Mouse (Mus musculus) liver, adult 10 weeks (tissue): ENCODE results near the gene Pycr2. TPM values are rescaled to one million over a fixed set of nuclear protein-coding genes. Genes with fewer than 3 reads are reported as not detected.

ENCODE experiments used
- polyA plus RNA-seq: library from polyadenylated mRNA; stranded (reverse); fragments of 350-450 nt; fragmentation: Illumina TruSeq; extraction: RNeasy Lipid Tissue Mini Kit (QIAGEN cat#74804); gene quantifications from one replicate; pipeline ENCODE4 v1.2.3, GENCODE M21; 2014; ENCODE audit warnings: low read depth, low replicate concordance

The Pycr2 gene
- 0.50 TPM for polyA plus RNA-seq

GRCm38 (mm10) chr1:180904039-180904814, at the start of gene Pycr2:
Pycr2 (plus strand) TSS chr1:180904293.

GRCm38 (mm10) chr1:180892808-180893207, 11.3 kb upstream of the Pycr2 start, which contains the start of gene Lefty2:
Lefty2 (plus strand) TSS chr1:180893108.

GRCm38 (mm10) chr1:180934467-180935419, 30.6 kb downstream of the Pycr2 start, which contains the start of gene Lefty1:
Lefty1 (plus strand) TSS chr1:180935022.

GRCm38 (mm10) chr1:180942166-180943031, 38.3 kb downstream of the Pycr2 start, which contains the start of gene Tmem63a:
Tmem63a (plus strand) TSS chr1:180942344.

Other genes starting within 250 kb of the Pycr2 start
- gene Mixl1, start 207.3 kb upstream of the Pycr2 start, polyA plus RNA-seq, result not detected
- gene Acbd3, start 178.2 kb upstream of the Pycr2 start, polyA plus RNA-seq, result 20.4 TPM
- 413 TPM for gene H3f3a, start 90.3 kb upstream of the Pycr2 start, polyA plus RNA-seq
- gene Sde2, start 53.2 kb upstream of the Pycr2 start, polyA plus RNA-seq, result 8.1 TPM
- not detected for gene Lefty2, start 11.2 kb upstream of the Pycr2 start, polyA plus RNA-seq
- gene Lefty1, start 30.7 kb downstream of the Pycr2 start, polyA plus RNA-seq, result not detected
- gene Tmem63a, start 38.1 kb downstream of the Pycr2 start, polyA plus RNA-seq, result 1.9 TPM
- 170 TPM for gene Ephx1, start 116.6 kb downstream of the Pycr2 start, polyA plus RNA-seq
- gene 9130409I23Rik, start 146.9 kb downstream of the Pycr2 start, polyA plus RNA-seq, result 27.8 TPM
- gene Nvl, start 239.9 kb downstream of the Pycr2 start, polyA plus RNA-seq, result 11.6 TPM
- 49.9 TPM for gene Cnih4, start 240.4 kb downstream of the Pycr2 start, polyA plus RNA-seq